Mouse (Mus musculus) hindbrain, postnatal 0 days (tissue): ENCODE measurements around the gene Mdga1. TPM values are rescaled to one million over a fixed set of nuclear protein-coding genes. Genes with fewer than 3 reads are reported as not detected.

Experiments used
- ATAC-seq: fragments of 200-750 bp; cut with Nextera tagmentation; 2 replicates; pipeline ENCODE4 v1.8.0; 2017; ENCODE audit warnings: mild to moderate bottlenecking, moderate TSS enrichment, moderate library complexity
- DNase-seq: peaks from one replicate; pipeline ENCODE4 v3.0.0-alpha.2; 2015; ENCODE audit warnings: low spot score
- H3K27ac ChIP-seq: fragments of 300-500 bp; sonication (generic); 2 replicates; pipeline ENCODE4 v1.5.1; 2014; ENCODE audit warnings: mild to moderate bottlenecking
- H3K27me3 ChIP-seq: fragments of 300-500 bp; sonication (generic); 2 replicates; pipeline ENCODE4 v1.6.1; 2014; ENCODE audit warnings: low read length, mixed read lengths; ENCODE audit not compliant: insufficient read depth
- H3K36me3 ChIP-seq: fragments of 300-500 bp; sonication (generic); 2 replicates; pipeline ENCODE4 v1.6.1; 2014; ENCODE audit warnings: low read length, mixed read lengths; ENCODE audit not compliant: insufficient read depth
- H3K4me1 ChIP-seq: fragments of 300-500 bp; sonication (generic); 2 replicates; pipeline ENCODE4 v1.6.1; 2014; ENCODE audit warnings: antibody characterized with exemption, low read length, mixed read lengths; ENCODE audit not compliant: insufficient read depth
- H3K4me2 ChIP-seq: fragments of 300-500 bp; sonication (generic); 2 replicates; pipeline ENCODE4 v1.6.1; 2014; ENCODE audit warnings: low read depth, mild to moderate bottlenecking, low read length, moderate library complexity, mixed read lengths
- H3K4me3 ChIP-seq: fragments of 300-500 bp; sonication (generic); 2 replicates; pipeline ENCODE4 v1.5.1; 2014; ENCODE audit warnings: low read length
- H3K9ac ChIP-seq: fragments of 300-500 bp; sonication (generic); replicated peaks from 2 replicates; pipeline ENCODE4 v1.6.1; 2014; ENCODE audit warnings: mild to moderate bottlenecking, low read length, moderate library complexity, mixed read lengths
- H3K9me3 ChIP-seq: fragments of 300-500 bp; sonication (generic); 2 replicates; pipeline ENCODE4 v1.6.1; 2016; ENCODE audit warnings: low read length, mixed read lengths
- CTCF ChIP-seq: IDR thresholded peaks from 2 replicates; pipeline ENCODE4 v1.5.1; 2016; ENCODE audit warnings: antibody characterized with exemption, control low read depth, low read depth
- WGBS: fragments of 180-500 bp; shearing (Covaris S2); extraction: QIAGEN DNeasy Blood & Tissue Kit; methylation state at CpG from one replicate; pipeline ENCODE4 v1.1.7; 2014; 5-methylcytosine and 5-hydroxymethylcytosine counted together
- polyA plus RNA-seq: library from polyadenylated mRNA; unstranded; fragments of >200 nt; fragmentation: Nextera tagmentation; extraction: Ambion mirVana; gene quantifications from 2 replicates; pipeline ENCODE4 v1.2.1, GENCODE M21; 2015
- total RNA-seq: library from RNA; depleted of rRNA; stranded (reverse); fragments of >200 nt; gene quantifications from 2 replicates; pipeline ENCODE4 v1.2.3, GENCODE M21; 2014

Mdga1 gene
- total and polyA plus RNA-seq, 2 experiments from 2014 or later = 16.7 to 104 TPM

DNA sequence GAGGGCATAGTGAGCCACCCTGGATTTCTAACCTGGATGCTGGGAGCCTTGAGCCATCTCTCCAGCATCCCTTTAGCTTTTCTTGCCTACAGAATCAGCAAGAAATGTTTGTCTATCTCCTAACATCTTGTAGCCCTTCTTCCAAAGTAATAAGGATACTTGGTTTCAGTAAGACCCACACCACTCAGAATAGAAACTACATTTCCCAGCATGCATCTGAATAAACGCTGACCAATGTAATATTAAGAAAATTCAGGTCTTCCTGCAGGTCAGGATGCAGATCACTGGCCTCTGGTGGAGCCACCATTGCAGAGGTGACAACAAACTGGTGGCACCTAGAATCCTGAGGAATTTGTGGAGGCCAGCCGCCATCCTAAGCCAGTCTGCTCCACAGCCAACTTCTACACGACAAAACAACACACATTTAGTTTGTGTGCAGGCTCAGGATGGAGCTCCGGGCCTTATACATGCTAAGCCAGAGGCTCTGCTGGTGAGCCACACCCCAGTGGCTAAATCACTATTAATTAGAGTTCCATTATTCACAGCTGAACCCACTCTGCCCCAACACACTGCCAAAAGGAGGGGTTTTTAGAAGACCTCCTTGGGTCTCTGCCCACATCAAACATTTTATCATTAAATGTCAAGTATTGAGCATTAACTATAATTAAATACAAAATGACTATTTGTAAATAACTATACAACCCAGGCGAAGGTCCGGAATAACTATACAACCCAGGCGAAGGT is 126.3 kb downstream of the Mdga1 start:
- DNase-seq = peak; percentile 45
- no peaks in the 10 kb centered on the region for H3K9me3 ChIP-seq
- H3K4me1 ChIP-seq = peaks cover 4% of the 10 kb centered on the region; the same call in 1 of the 2 replicates
- H3K36me3 ChIP-seq = no peaks in the 10 kb centered on the region
- no peak overlapping the region for H3K4me3 ChIP-seq
- no peak overlapping the region for H3K9ac ChIP-seq
- TF ChIP-seq CTCF = no peak
- 66% methylated on average over 7 of the region's 7 CpGs for WGBS
- ATAC-seq = no peak
- H3K4me2 ChIP-seq = no peak overlapping the region
- H3K27ac ChIP-seq = no peak overlapping the region
- H3K27me3 ChIP-seq = no peaks in the 10 kb centered on the region

DNA sequence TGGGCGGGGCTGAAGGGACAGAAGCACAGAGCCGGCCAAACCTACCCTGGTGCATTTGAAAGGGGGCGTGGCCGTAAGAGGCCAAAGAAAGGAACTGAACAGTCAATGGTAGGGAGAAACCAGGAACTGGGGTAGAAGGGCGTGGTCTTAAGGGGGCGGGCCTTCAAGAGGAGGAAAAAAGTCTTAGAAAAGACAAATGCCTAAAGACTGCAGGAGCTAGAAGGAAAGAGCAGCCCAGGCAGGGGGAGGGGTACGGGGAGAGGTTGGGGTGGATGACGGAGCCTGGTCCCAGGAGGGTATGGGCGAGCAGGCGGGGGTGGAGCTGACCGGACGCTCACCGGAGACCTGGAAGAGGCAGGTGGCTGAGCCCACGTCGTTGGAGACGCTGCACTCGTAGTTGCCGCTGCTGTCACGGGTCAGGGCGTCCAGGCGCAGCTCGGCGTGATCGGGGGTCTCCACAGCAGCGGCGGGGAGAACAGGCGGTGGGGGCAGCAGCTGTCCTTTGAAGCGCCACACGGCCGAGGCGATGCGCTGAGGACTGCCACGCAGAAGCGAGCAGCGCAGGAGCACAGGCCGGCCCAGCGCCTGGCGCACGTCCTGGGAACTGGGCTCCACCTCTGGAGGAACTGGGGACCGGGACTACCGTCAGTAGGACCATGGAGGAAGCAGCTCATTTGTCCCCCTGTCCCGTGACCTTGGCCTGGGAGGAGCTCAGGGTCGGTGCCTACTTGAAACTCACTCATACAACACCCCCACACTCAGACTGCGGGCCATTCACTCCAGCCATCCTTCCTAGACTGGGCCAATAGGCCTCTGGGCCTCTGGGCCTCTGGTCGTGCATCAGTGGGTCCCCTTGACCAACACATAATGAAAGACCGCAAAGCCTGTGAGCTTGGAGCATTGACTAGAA is 127.9 kb downstream of the Mdga1 start:
- Histone ChIP-seq H3K27me3 (no peaks in the 10 kb centered on the region), H3K9ac (peak overlapping the region; percentile 33; the same call in 1 of the 2 replicates), H3K9me3 (no peaks in the 10 kb centered on the region), H3K4me1 (peaks cover 11% of the 10 kb centered on the region; the same call in 1 of the 2 replicates), H3K4me3 (peak overlapping the region; percentile 29), H3K4me2 (peak overlapping the region; percentile 57), H3K36me3 (peaks cover 3% of the 10 kb centered on the region; the same call in 1 of the 2 replicates), H3K27ac (no peak overlapping the region)
- peak; percentile 41 for DNase-seq
- WGBS = 14% methylated on average over 45 of the region's 46 CpGs
- peak; percentile 48 for ATAC-seq
- TF ChIP-seq CTCF = no peak

GRCm38 (mm10) chr17:29838029-29838428 is 131.9 kb downstream of the Mdga1 start:
- peak; percentile 50 for DNase-seq
- 32% methylated on average over 3 of the region's 3 CpGs for WGBS
- ATAC-seq = no peak
- H3K4me2 ChIP-seq = no peak overlapping the region
- no peak overlapping the region for H3K9ac ChIP-seq
- H3K4me3 ChIP-seq = no peak overlapping the region
- no peak for TF ChIP-seq CTCF
- H3K4me1 ChIP-seq = peaks cover 11% of the 10 kb centered on the region; the same call in 1 of the 2 replicates
- H3K9me3 ChIP-seq = no peaks in the 10 kb centered on the region
- H3K27ac ChIP-seq = no peak overlapping the region
- H3K27me3 ChIP-seq = no peaks in the 10 kb centered on the region
- H3K36me3 ChIP-seq = peaks cover 3% of the 10 kb centered on the region; the same call in 1 of the 2 replicates

GRCm38 (mm10) chr17:29837441-29837840 is 132.4 kb downstream of the Mdga1 start:
- WGBS = 67% methylated on average over 8 of the region's 8 CpGs
- no peak for TF ChIP-seq CTCF
- no peaks in the 10 kb centered on the region for H3K9me3 ChIP-seq
- no peak overlapping the region for H3K4me2 ChIP-seq
- H3K4me1 ChIP-seq = peaks cover 11% of the 10 kb centered on the region; the same call in 1 of the 2 replicates
- H3K36me3 ChIP-seq = peaks cover 3% of the 10 kb centered on the region; the same call in 1 of the 2 replicates
- no peak overlapping the region for H3K27ac ChIP-seq
- no peaks in the 10 kb centered on the region for H3K27me3 ChIP-seq
- ATAC-seq (no peak), DNase-seq (no peak)
- no peak overlapping the region for H3K9ac ChIP-seq
- no peak overlapping the region for H3K4me3 ChIP-seq

GRCm38 (mm10) chr17:29834768-29835167 is 135.1 kb downstream of the Mdga1 start:
- Histone ChIP-seq H3K4me2 (no peak overlapping the region), H3K4me1 (0 out of 2 replicates have a peak, but pooled peaks cover 7% of the 10 kb centered on the region), H3K27ac (peak overlapping the region; percentile 51; the same call in 1 of the 2 replicates), H3K9me3 (no peaks in the 10 kb centered on the region), H3K36me3 (peaks cover 14% of the 10 kb centered on the region; the same call in 1 of the 2 replicates), H3K9ac (no peak overlapping the region), H3K27me3 (no peaks in the 10 kb centered on the region), H3K4me3 (no peak overlapping the region)
- ATAC-seq = peak; percentile 35; the same call in 1 of the 2 replicates
- WGBS = 32% methylated on average over 7 of the region's 7 CpGs
- peak; percentile 74 for DNase-seq
- no peak for TF ChIP-seq CTCF

- 44% methylated on average over 9 of the region's 9 CpGs for WGBS
- TF ChIP-seq CTCF = no peak
- Histone ChIP-seq H3K4me2 (no peak overlapping the region), H3K9ac (no peak overlapping the region), H3K27me3 (no peaks in the 10 kb centered on the region), H3K9me3 (no peaks in the 10 kb centered on the region), H3K4me1 (0 out of 2 replicates have a peak, but pooled peaks cover 7% of the 10 kb centered on the region), H3K4me3 (no peak overlapping the region), H3K36me3 (peaks cover 14% of the 10 kb centered on the region; the same call in 1 of the 2 replicates), H3K27ac (peak overlapping the region; percentile 51; the same call in 1 of the 2 replicates)
- ATAC-seq (0 out of 2 replicates have a peak, but pooled peaks have one; percentile 2), DNase-seq (no peak)
Measured at GRCm38 (mm10) chr17:29834333-29834732, 135.6 kb downstream of the Mdga1 start.
